Comparison of ENCODE assay signal across 25 mouse cellular contexts in genomic region chr8:119552967-119553366, GRCm38 (mm10). TPM values are rescaled to one million over a fixed set of nuclear protein-coding genes. Genes with fewer than 3 reads are reported as not detected.
DNase-seq lines count a peak whose midpoint lies in the region; ATAC-seq and TF ChIP-seq lines count a peak whose summit lies in the region.
"Had no signal": no experiment of that assay in that cellular context is flagged by ENCODE, and none has a peak within 500 bp of the region (broad histone marks: within the 10 kb centered on the region; RNA-seq: fewer than 3 reads in every experiment).

No protein-coding gene starts in this region.

- no peak for TF ChIP-seq EP300 in heart, postnatal 0 days (IDR thresholded peaks at IDR 0.05; ENCODE audit: low read depth)

- peaks cover 10% of the 10 kb centered on the region for H3K4me1 ChIP-seq in heart, postnatal 0 days (ENCODE audit: control insufficient read depth, insufficient read depth)
- peaks cover 57% of the 10 kb centered on the region for H3K4me1 ChIP-seq in heart, embryonic 12.5 days (replicated peaks)
- H3K4me1 ChIP-seq in liver, embryonic 12.5 days, result peaks cover 74% of the 10 kb centered on the region
- H3K4me1 ChIP-seq in liver, embryonic 16.5 days (ENCODE audit: control insufficient read depth, low read depth, low read length), result peaks cover 35% of the 10 kb centered on the region

- no peaks in the 10 kb centered on the region; the same call in 1 of the 2 replicates for H3K36me3 ChIP-seq in heart, postnatal 0 days (replicated peaks; ENCODE audit: control insufficient read depth, insufficient read depth, low read length)
- no peaks in the 10 kb centered on the region for H3K36me3 ChIP-seq in heart, embryonic 12.5 days
- peaks cover 25% of the 10 kb centered on the region for H3K36me3 ChIP-seq in liver, embryonic 12.5 days
- no peaks in the 10 kb centered on the region for H3K36me3 ChIP-seq in liver, embryonic 16.5 days (ENCODE audit: control insufficient read depth, insufficient read depth)
- H3K36me3 ChIP-seq: forebrain, embryonic 15.5 days; heart, embryonic 15.5 days had no signal

- peak; percentile 33 for DNase-seq in adrenal gland, adult 2 months
- no peak for DNase-seq in adrenal gland, postnatal 25 days
- no peak for DNase-seq in heart, postnatal 0 days (ENCODE audit: low spot score)
- no peak for DNase-seq in urinary bladder, adult 18-20 months (ENCODE audit: low spot score in 2 of 2)
- no peak for DNase-seq in right cerebral cortex, postnatal 4 days
- DNase-seq: B cell, adult 2 months; cerebellum, adult 11-12 months; cerebellum, adult 9-10 months; cerebellum, postnatal 25 days; heart, adult 18-20 months; heart, postnatal 36 days had no signal

- H3K9me3 ChIP-seq in heart, postnatal 0 days (replicated peaks; ENCODE audit: control insufficient read depth, low read length), result no peaks in the 10 kb centered on the region
- H3K9me3 ChIP-seq in heart, embryonic 12.5 days (replicated peaks), result no peaks in the 10 kb centered on the region
- H3K9me3 ChIP-seq in liver, embryonic 12.5 days (replicated peaks), result no peaks in the 10 kb centered on the region
- no peaks in the 10 kb centered on the region for H3K9me3 ChIP-seq in liver, embryonic 16.5 days (replicated peaks; ENCODE audit: control insufficient read depth, low read length)
- H3K9me3 ChIP-seq: forebrain, embryonic 15.5 days; heart, embryonic 10.5 days; heart, embryonic 15.5 days had no signal

- 0 out of 2 replicates have a peak overlapping the region, but pooled peaks have one; percentile 16 for H3K9ac ChIP-seq in heart, postnatal 0 days (replicated peaks; ENCODE audit: low read depth, low read length)
- no peak overlapping the region for H3K9ac ChIP-seq in heart, embryonic 12.5 days
- H3K9ac ChIP-seq in liver, embryonic 12.5 days, result peak overlapping the region; percentile 46; the same call in 1 of the 2 replicates
- H3K9ac ChIP-seq in liver, embryonic 16.5 days (ENCODE audit: low read depth, low read length), result no peak overlapping the region
- H3K9ac ChIP-seq: forebrain, embryonic 15.5 days; heart, embryonic 15.5 days had no signal

- no peak for ATAC-seq in heart, postnatal 0 days (ENCODE audit: insufficient read depth, low read depth)
- ATAC-seq in heart, embryonic 12.5 days (ENCODE audit: insufficient number of reproducible peaks, low FRiP score), result no peak
- peak; percentile 46; the same call in 1 of the 2 replicates for ATAC-seq in liver, embryonic 12.5 days
- ATAC-seq in liver, embryonic 16.5 days (ENCODE audit: low read depth), result peak; percentile 39; the same call in 1 of the 2 replicates
- ATAC-seq: CD4-positive, CD25-positive, alpha-beta regulatory T cell, adult 4 months; forebrain, embryonic 15.5 days; hindbrain, embryonic 16.5 days; inflammation-experienced regulatory T-cells, adult 6 months had no signal

- no peak overlapping the region for H3K4me3 ChIP-seq in heart, postnatal 0 days (ENCODE audit: low read depth, low read length)
- no peak overlapping the region for H3K4me3 ChIP-seq in heart, embryonic 12.5 days
- H3K4me3 ChIP-seq in liver, embryonic 12.5 days, result no peak overlapping the region
- H3K4me3 ChIP-seq in liver, embryonic 16.5 days (ENCODE audit: low read depth, low read length), result no peak overlapping the region
- H3K4me3 ChIP-seq: forebrain, embryonic 15.5 days; heart, embryonic 10.5 days; heart, embryonic 15.5 days had no signal

- no peaks in the 10 kb centered on the region for H3K27me3 ChIP-seq in heart, postnatal 0 days (ENCODE audit: control insufficient read depth, insufficient read depth, low read length)
- no peaks in the 10 kb centered on the region for H3K27me3 ChIP-seq in heart, embryonic 12.5 days (replicated peaks)
- H3K27me3 ChIP-seq in liver, embryonic 12.5 days (replicated peaks), result no peaks in the 10 kb centered on the region
- no peaks in the 10 kb centered on the region for H3K27me3 ChIP-seq in liver, embryonic 16.5 days (ENCODE audit: control insufficient read depth, insufficient read depth, low read depth, low read length)
- H3K27me3 ChIP-seq: forebrain, embryonic 15.5 days; heart, embryonic 15.5 days had no signal

- no peak for TF ChIP-seq CTCF in heart, postnatal 0 days (IDR thresholded peaks at IDR 0.05; ENCODE audit: low read depth)

- 54% methylated on average over 2 of the region's 2 CpGs for WGBS in heart, postnatal 0 days
- 47% methylated on average over 2 of the region's 2 CpGs for WGBS in heart, embryonic 12.5 days
- WGBS in liver, embryonic 12.5 days (ENCODE audit: insufficient replicate concordance), result 34% methylated on average over 2 of the region's 2 CpGs
- 35% methylated on average over 2 of the region's 2 CpGs for WGBS in liver, embryonic 16.5 days (ENCODE audit: insufficient replicate concordance)

- no peak overlapping the region for H3K27ac ChIP-seq in heart, postnatal 0 days (ENCODE audit: low read depth)
- no peak overlapping the region for H3K27ac ChIP-seq in heart, embryonic 12.5 days (ENCODE audit: poor library complexity, severe bottlenecking)
- H3K27ac ChIP-seq in liver, embryonic 12.5 days, result no peak overlapping the region
- no peak overlapping the region for H3K27ac ChIP-seq in liver, embryonic 16.5 days (ENCODE audit: low read length)
- H3K27ac ChIP-seq: forebrain, embryonic 15.5 days; heart, embryonic 10.5 days; heart, embryonic 15.5 days had no signal

- H3K4me2 ChIP-seq in heart, postnatal 0 days (ENCODE audit: low read depth, low read length), result no peak overlapping the region
- no peak overlapping the region for H3K4me2 ChIP-seq in heart, embryonic 12.5 days
- H3K4me2 ChIP-seq in liver, embryonic 12.5 days, result peak overlapping the region; percentile 33
- no peak overlapping the region for H3K4me2 ChIP-seq in liver, embryonic 16.5 days (ENCODE audit: low read depth, low read length)
- H3K4me2 ChIP-seq: forebrain, embryonic 15.5 days; heart, embryonic 15.5 days had no signal

RNA-seq across cellular contexts. Expression of gene Mbtps1, which starts 5.6 kb away (rescaled TPM):
- 10 to 100 TPM; 82.7 to 96.5 TPM for total RNA-seq in adrenal gland, adult 2 months (2021)
- polyA plus RNA-seq in adrenal gland, adult 2 months (2012; rRNA removed), result 86.7 and 89.4 TPM in 2 replicates
- total RNA-seq in adrenal gland, postnatal 25 days (2021), result 109 and 122 TPM in 2 replicates
- 62.1 and 68.7 TPM in 2 replicates for total RNA-seq in heart, postnatal 0 days (2014; rRNA removed; ENCODE audit: low replicate concordance)
- polyA plus RNA-seq in heart, postnatal 0 days (2015; fragmentation: Nextera tagmentation; extraction: Ambion mirVana), result 36.9 and 37.1 TPM in 2 replicates
- 98.5 and 99.4 TPM in 2 replicates for polyA plus RNA-seq in heart, embryonic 12.5 days (2016; fragmentation: Nextera tagmentation; extraction: Ambion mirVana)
- polyA plus RNA-seq in liver, embryonic 12.5 days (2016; fragmentation: Nextera tagmentation; extraction: Ambion mirVana), result 45.7 and 48.8 TPM in 2 replicates
- polyA plus RNA-seq in liver, embryonic 16.5 days (2015; fragmentation: Nextera tagmentation; extraction: Ambion mirVana), result 27.6 and 29.6 TPM in 2 replicates

RNA-seq across cellular contexts. Expression of gene Hsdl1, which starts 22.0 kb away (rescaled TPM):
- total RNA-seq in adrenal gland, adult 2 months (2021), result 10 to 100 TPM; 38.7 to 39.3 TPM
- 22.8 and 24.1 TPM in 2 replicates for polyA plus RNA-seq in adrenal gland, adult 2 months (2012; rRNA removed)
- total RNA-seq in adrenal gland, postnatal 25 days (2021), result 40.0 and 64.0 TPM in 2 replicates
- 25.0 and 36.3 TPM in 2 replicates for total RNA-seq in heart, postnatal 0 days (2014; rRNA removed; ENCODE audit: low replicate concordance)
- polyA plus RNA-seq in heart, postnatal 0 days (2015; fragmentation: Nextera tagmentation; extraction: Ambion mirVana), result 20.6 and 21.2 TPM in 2 replicates
- polyA plus RNA-seq in heart, embryonic 12.5 days (2016; fragmentation: Nextera tagmentation; extraction: Ambion mirVana), result 38.3 and 41.9 TPM in 2 replicates
- 25.0 and 25.5 TPM in 2 replicates for polyA plus RNA-seq in liver, embryonic 12.5 days (2016; fragmentation: Nextera tagmentation; extraction: Ambion mirVana)
- 16.6 and 16.9 TPM in 2 replicates for polyA plus RNA-seq in liver, embryonic 16.5 days (2015; fragmentation: Nextera tagmentation; extraction: Ambion mirVana)

RNA-seq across cellular contexts. Expression of gene Dnaaf1, which starts 22.1 kb away (rescaled TPM):
- total RNA-seq in adrenal gland, adult 2 months (2021), result under 1 TPM in 1 of 2 experiments, not detected in 1; 0.09 TPM
- not detected in 2 replicates for polyA plus RNA-seq in adrenal gland, adult 2 months (2012; rRNA removed)
- total RNA-seq in adrenal gland, postnatal 25 days (2021), result 0.15 TPM in 1 of 2 replicates, not detected in the other
- total RNA-seq in heart, postnatal 0 days (2014; rRNA removed; ENCODE audit: low replicate concordance), result not detected in 2 replicates
- polyA plus RNA-seq in heart, postnatal 0 days (2015; fragmentation: Nextera tagmentation; extraction: Ambion mirVana), result 0.07 and 0.41 TPM in 2 replicates
- 0.18 and 0.23 TPM in 2 replicates for polyA plus RNA-seq in heart, embryonic 12.5 days (2016; fragmentation: Nextera tagmentation; extraction: Ambion mirVana)
- polyA plus RNA-seq in liver, embryonic 12.5 days (2016; fragmentation: Nextera tagmentation; extraction: Ambion mirVana), result 0.11 and 0.13 TPM in 2 replicates
- polyA plus RNA-seq in liver, embryonic 16.5 days (2015; fragmentation: Nextera tagmentation; extraction: Ambion mirVana), result 0.06 and 0.08 TPM in 2 replicates
- total RNA-seq: gastrocnemius, adult 8-10 months; gastrocnemius, postnatal 4 days; heart, postnatal 36 days had no signal
- polyA plus RNA-seq: CD4-positive, CD25-positive, alpha-beta regulatory T cell, adult 4 months; forebrain, embryonic 11.5 days; inflammation-experienced regulatory T-cells, adult 6 months had no signal

RNA-seq across cellular contexts. Expression of gene Slc38a8, which starts 51.5 kb away (rescaled TPM):
- total RNA-seq in adrenal gland, adult 2 months (2021), result not detected
- 0.11 and 0.12 TPM in 2 replicates for polyA plus RNA-seq in adrenal gland, adult 2 months (2012; rRNA removed)
- total RNA-seq in adrenal gland, postnatal 25 days (2021), result not detected in 2 replicates
- not detected in 2 replicates for total RNA-seq in heart, postnatal 0 days (2014; rRNA removed; ENCODE audit: low replicate concordance)
- not detected in 2 replicates for polyA plus RNA-seq in heart, postnatal 0 days (2015; fragmentation: Nextera tagmentation; extraction: Ambion mirVana)
- polyA plus RNA-seq in heart, embryonic 12.5 days (2016; fragmentation: Nextera tagmentation; extraction: Ambion mirVana), result not detected in 2 replicates
- not detected in 2 replicates for polyA plus RNA-seq in liver, embryonic 12.5 days (2016; fragmentation: Nextera tagmentation; extraction: Ambion mirVana)
- not detected in 2 replicates for polyA plus RNA-seq in liver, embryonic 16.5 days (2015; fragmentation: Nextera tagmentation; extraction: Ambion mirVana)
- total RNA-seq: gastrocnemius, adult 8-10 months; gastrocnemius, postnatal 4 days; heart, adult 18-20 months; heart, postnatal 36 days; MEL had no signal
- polyA plus RNA-seq: CD4-positive, CD25-positive, alpha-beta regulatory T cell, adult 4 months; forebrain, embryonic 15.5 days; heart, embryonic 10.5 days; heart, embryonic 15.5 days; hindbrain, embryonic 11.5 days; hindbrain, embryonic 16.5 days; inflammation-experienced regulatory T-cells, adult 6 months had no signal

RNA-seq across cellular contexts. Expression of gene Taf1c, which starts 52.1 kb away (rescaled TPM):
- 10 to 100 TPM; 10.7 to 12.5 TPM for total RNA-seq in adrenal gland, adult 2 months (2021)
- 41.3 and 46.2 TPM in 2 replicates for polyA plus RNA-seq in adrenal gland, adult 2 months (2012; rRNA removed)
- 14.0 and 15.7 TPM in 2 replicates for total RNA-seq in adrenal gland, postnatal 25 days (2021)
- total RNA-seq in heart, postnatal 0 days (2014; rRNA removed; ENCODE audit: low replicate concordance), result 5.3 and 5.6 TPM in 2 replicates
- 3.4 and 3.7 TPM in 2 replicates for polyA plus RNA-seq in heart, postnatal 0 days (2015; fragmentation: Nextera tagmentation; extraction: Ambion mirVana)
- 8.1 and 8.6 TPM in 2 replicates for polyA plus RNA-seq in heart, embryonic 12.5 days (2016; fragmentation: Nextera tagmentation; extraction: Ambion mirVana)
- 10.2 and 10.7 TPM in 2 replicates for polyA plus RNA-seq in liver, embryonic 12.5 days (2016; fragmentation: Nextera tagmentation; extraction: Ambion mirVana)
- 5.3 and 5.5 TPM in 2 replicates for polyA plus RNA-seq in liver, embryonic 16.5 days (2015; fragmentation: Nextera tagmentation; extraction: Ambion mirVana)

Comparison
In these comparisons a context has a peak if more than half of its experiments do, and no peak if none do; other contexts are left out.
1. H3K9ac ChIP-seq: peak in heart, postnatal 0 days (single experiment) and liver, embryonic 12.5 days (single experiment); none in heart, embryonic 12.5 days (single experiment) and liver, embryonic 16.5 days (single experiment).
2. ATAC-seq: peak in liver, embryonic 12.5 days (single experiment) and liver, embryonic 16.5 days (single experiment); none in heart, postnatal 0 days (single experiment) and heart, embryonic 12.5 days (single experiment).